Mouse (Mus musculus) heart, embryonic 12.5 days (tissue): ENCODE measurements at regions not wholly inside any gene's neighbourhood (a gene's known extent, or its start where the extent isn't known, plus 50 kb on each side); places are given as distances from the start of the nearest gene placed in this dataset.

ENCODE experiments used
- ATAC-seq: fragments of 200-750 bp; cut with Nextera tagmentation; 2 replicates; pipeline ENCODE4 v1.8.0; 2017; ENCODE audit warnings: moderate TSS enrichment, moderate library complexity; ENCODE audit not compliant: insufficient number of reproducible peaks, low FRiP score
- H3K27ac ChIP-seq: fragments of 300-500 bp; sonication (generic); 2 replicates; pipeline ENCODE4 v1.5.1; 2016; ENCODE audit warnings: mild to moderate bottlenecking, moderate library complexity; ENCODE audit not compliant: poor library complexity, severe bottlenecking
- H3K27me3 ChIP-seq: fragments of 300-500 bp; sonication (generic); replicated peaks from 2 replicates; pipeline ENCODE4 v1.6.1; 2016; ENCODE audit warnings: mild to moderate bottlenecking, moderate library complexity
- H3K36me3 ChIP-seq: fragments of 300-500 bp; sonication (generic); 2 replicates; pipeline ENCODE4 v1.6.1; 2016; ENCODE audit warnings: mild to moderate bottlenecking, moderate library complexity
- H3K4me1 ChIP-seq: fragments of 300-500 bp; sonication (generic); replicated peaks from 2 replicates; pipeline ENCODE4 v1.6.1; 2016; ENCODE audit warnings: mild to moderate bottlenecking
- H3K4me2 ChIP-seq: fragments of 300-500 bp; sonication (generic); 2 replicates; pipeline ENCODE4 v1.6.1; 2016; ENCODE audit warnings: mild to moderate bottlenecking, moderate library complexity
- H3K4me3 ChIP-seq: fragments of 300-500 bp; sonication (generic); 2 replicates; pipeline ENCODE4 v1.5.1; 2016; ENCODE audit warnings: mild to moderate bottlenecking
- H3K9ac ChIP-seq: fragments of 300-500 bp; sonication (generic); 2 replicates; pipeline ENCODE4 v1.6.1; 2016; ENCODE audit warnings: mild to moderate bottlenecking, moderate library complexity
- H3K9me3 ChIP-seq: fragments of 300-500 bp; sonication (generic); replicated peaks from 2 replicates; pipeline ENCODE4 v1.6.1; 2016; ENCODE audit warnings: mild to moderate bottlenecking, moderate library complexity
- WGBS: fragments of 180-500 bp; shearing (Covaris S2); methylation state at CpG from one replicate; pipeline ENCODE4 v1.1.7; 2016; 5-methylcytosine and 5-hydroxymethylcytosine counted together

DNA sequence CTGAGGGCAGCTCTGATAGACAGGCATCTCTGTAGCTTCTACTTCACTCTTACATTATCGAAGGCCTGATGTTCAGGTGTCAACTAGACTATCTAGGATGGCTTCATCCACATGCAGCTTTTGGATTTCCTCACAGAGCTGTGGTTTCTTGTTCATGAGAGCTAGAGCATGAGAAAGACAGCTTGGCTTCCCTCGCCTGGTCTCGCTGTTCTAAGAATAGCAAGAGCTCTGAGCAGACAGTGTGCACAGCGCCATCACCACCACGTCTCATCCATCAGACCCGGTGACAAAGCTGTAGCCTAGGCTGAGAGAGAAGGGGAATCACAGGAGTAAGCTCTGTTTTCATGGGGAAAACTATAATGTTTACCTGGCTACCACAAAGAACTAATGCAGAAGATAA, 220.1 kb upstream of the N6amt1 start:
- Histone ChIP-seq H3K27ac (no peak overlapping the region), H3K4me2 (peak overlapping the region; percentile 29; the same call in 1 of the 2 replicates), H3K4me3 (no peak overlapping the region), H3K9me3 (no peaks in the 10 kb centered on the region), H3K9ac (no peak overlapping the region), H3K36me3 (no peaks in the 10 kb centered on the region), H3K4me1 (peaks cover 5% of the 10 kb centered on the region; the same call in 1 of the 2 replicates), H3K27me3 (no peaks in the 10 kb centered on the region)
- ATAC-seq, result 0 out of 2 replicates have a peak, but pooled peaks have one; percentile 45
- WGBS, result 49% methylated on average over 6 of the region's 6 CpGs

DNA sequence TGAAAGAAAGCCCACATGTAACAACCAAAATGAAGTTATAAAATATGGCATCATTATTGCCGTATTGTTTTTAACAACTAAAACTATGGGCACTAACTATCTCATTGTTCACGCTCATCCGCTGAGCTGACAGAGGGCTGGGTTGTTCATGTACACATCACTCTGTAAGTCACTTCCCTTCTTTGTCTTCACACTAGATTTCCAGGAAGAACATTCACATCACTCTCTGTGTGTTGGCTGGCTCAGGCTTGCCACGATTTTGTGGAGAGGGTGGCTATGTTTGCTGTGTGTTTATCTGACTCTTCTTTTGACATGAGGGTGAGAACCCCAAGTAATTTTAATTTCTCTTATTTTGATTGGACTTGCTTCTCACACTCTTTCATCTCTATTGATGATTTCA, 221.9 kb upstream of the N6amt1 start:
- H3K4me2 ChIP-seq, result no peak overlapping the region
- H3K9me3 ChIP-seq, result no peaks in the 10 kb centered on the region
- no peak for ATAC-seq
- H3K4me3 ChIP-seq, result no peak overlapping the region
- H3K27ac ChIP-seq, result no peak overlapping the region
- H3K4me1 ChIP-seq, result peaks cover 5% of the 10 kb centered on the region; the same call in 1 of the 2 replicates
- H3K27me3 ChIP-seq, result no peaks in the 10 kb centered on the region
- 66% methylated on average over 4 of the region's 4 CpGs for WGBS
- no peaks in the 10 kb centered on the region for H3K36me3 ChIP-seq
- H3K9ac ChIP-seq, result no peak overlapping the region

DNA sequence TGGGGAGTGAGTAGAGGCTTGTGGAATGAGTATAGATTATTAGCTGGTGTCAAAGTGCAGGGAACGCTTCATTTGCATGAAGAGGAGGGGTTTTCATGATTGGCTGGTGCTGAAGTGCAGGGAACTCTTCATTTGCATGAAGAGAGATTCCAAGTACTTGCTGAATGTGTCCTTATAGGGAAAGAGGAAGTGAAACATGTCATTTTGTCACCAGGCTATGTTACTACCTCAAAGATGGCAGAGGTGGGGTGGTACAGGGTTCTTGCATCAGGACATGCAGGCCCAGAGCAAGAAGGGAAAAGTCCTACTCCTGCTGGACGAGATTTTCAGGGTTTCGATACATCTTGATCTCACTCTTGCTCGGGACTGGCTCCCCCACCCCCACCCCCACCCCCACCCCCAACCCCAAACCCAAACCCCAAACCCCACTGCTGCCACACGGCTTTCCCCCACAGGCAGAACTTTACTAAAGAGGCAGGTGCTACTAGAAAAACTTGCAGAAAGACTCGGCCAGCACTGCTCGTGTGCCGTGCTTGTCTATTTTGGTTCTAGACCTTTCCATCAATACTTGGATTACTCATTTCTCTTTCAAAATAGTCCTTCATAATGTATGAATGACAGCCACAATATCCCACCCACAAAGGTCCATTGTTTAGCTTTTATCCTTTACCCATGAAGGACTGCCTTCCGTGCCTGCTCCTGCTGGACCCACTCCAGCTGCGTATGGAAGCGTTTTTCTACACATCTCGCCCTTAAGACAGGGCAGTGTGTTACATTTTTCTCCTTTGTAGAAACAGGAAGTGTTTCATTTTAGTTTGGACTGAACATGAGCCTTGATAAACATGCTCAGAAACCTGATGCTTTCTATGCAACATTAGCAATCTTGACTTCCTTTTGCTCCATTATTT, 223.0 kb upstream of the N6amt1 start:
- Histone ChIP-seq H3K9me3 (no peaks in the 10 kb centered on the region), H3K27me3 (no peaks in the 10 kb centered on the region), H3K36me3 (no peaks in the 10 kb centered on the region), H3K4me2 (no peak overlapping the region), H3K4me3 (no peak overlapping the region), H3K9ac (no peak overlapping the region), H3K27ac (no peak overlapping the region), H3K4me1 (peaks cover 5% of the 10 kb centered on the region; the same call in 1 of the 2 replicates)
- no peak for ATAC-seq
- WGBS, result 79% methylated on average over 12 of the region's 12 CpGs

DNA sequence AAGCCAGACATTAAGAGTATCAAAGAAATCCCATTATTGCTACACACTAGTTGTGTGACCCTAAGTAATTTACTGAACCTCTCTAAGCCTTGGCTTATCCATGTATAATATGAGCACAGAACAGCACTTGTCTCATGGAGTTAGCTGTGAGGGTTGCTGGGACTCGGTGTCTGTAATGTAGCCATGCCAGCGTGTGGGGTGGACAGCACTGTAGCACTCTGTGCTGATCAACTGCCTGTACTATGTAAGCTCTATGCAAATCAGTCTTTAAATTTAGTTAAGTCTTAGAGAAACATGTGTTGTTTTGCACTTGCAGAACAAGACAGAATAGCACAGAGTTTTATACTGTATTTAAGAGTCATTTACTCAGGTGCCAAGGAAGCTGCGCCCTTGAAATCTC, 225.0 kb upstream of the N6amt1 start:
- Histone ChIP-seq H3K4me2 (no peak overlapping the region), H3K4me3 (no peak overlapping the region), H3K27ac (no peak overlapping the region), H3K27me3 (no peaks in the 10 kb centered on the region), H3K9ac (no peak overlapping the region), H3K4me1 (peaks cover 4% of the 10 kb centered on the region; the same call in 1 of the 2 replicates), H3K36me3 (no peaks in the 10 kb centered on the region), H3K9me3 (no peaks in the 10 kb centered on the region)
- WGBS, result 93% methylated on average over 3 of the region's 3 CpGs
- ATAC-seq, result no peak

DNA sequence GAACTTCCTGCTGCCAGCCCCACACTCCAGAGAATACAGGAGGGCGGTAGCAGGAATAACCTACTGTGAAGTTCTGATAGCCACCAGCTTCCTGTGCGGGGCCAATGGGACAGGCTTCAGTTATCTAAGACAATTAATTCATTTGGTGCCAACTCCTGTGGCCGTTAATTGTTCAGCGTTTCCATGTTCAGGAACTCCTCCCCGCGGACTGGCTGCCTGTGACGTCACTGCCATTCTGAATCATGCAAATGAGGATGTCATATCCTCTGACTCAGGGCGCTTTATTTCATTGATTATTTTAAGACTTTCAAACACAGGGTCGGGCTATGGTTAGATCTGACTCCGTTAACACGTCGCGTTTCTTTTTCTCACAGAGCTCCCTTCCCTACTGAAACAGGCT, 225.8 kb upstream of the N6amt1 start:
- no peak overlapping the region for H3K9ac ChIP-seq
- ATAC-seq, result peak; percentile 36
- no peaks in the 10 kb centered on the region for H3K4me1 ChIP-seq
- H3K36me3 ChIP-seq, result no peaks in the 10 kb centered on the region
- peak overlapping the region; percentile 30; the same call in 1 of the 2 replicates for H3K4me2 ChIP-seq
- H3K4me3 ChIP-seq, result no peak overlapping the region
- H3K27me3 ChIP-seq, result no peaks in the 10 kb centered on the region
- 57% methylated on average over 13 of the region's 13 CpGs for WGBS
- H3K27ac ChIP-seq, result no peak overlapping the region
- H3K9me3 ChIP-seq, result no peaks in the 10 kb centered on the region

DNA sequence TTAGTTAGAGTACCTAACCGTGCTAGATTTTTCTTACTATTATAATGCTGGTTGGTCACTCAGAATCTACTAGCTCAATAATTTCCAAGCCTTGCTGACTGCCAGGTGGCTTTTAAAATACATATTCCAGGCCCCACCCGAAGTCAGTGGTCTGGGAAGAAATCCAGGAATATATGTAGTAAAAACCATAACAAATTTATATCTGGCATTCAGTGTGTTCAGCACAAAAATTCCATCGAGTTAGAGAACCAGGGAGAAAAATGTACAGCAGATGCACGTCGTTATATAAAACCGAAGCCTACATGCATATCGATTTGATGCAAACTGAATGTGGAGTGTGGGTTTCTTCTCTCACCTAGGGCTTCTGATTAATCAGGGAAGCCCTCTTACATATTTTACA, 229.5 kb upstream of the N6amt1 start:
- H3K9ac ChIP-seq, result no peak overlapping the region
- no peaks in the 10 kb centered on the region for H3K4me1 ChIP-seq
- WGBS, result 83% methylated on average over 7 of the region's 7 CpGs
- H3K4me3 ChIP-seq, result no peak overlapping the region
- H3K27me3 ChIP-seq, result no peaks in the 10 kb centered on the region
- H3K27ac ChIP-seq, result no peak overlapping the region
- H3K9me3 ChIP-seq, result no peaks in the 10 kb centered on the region
- H3K36me3 ChIP-seq, result no peaks in the 10 kb centered on the region
- no peak for ATAC-seq
- H3K4me2 ChIP-seq, result no peak overlapping the region

DNA sequence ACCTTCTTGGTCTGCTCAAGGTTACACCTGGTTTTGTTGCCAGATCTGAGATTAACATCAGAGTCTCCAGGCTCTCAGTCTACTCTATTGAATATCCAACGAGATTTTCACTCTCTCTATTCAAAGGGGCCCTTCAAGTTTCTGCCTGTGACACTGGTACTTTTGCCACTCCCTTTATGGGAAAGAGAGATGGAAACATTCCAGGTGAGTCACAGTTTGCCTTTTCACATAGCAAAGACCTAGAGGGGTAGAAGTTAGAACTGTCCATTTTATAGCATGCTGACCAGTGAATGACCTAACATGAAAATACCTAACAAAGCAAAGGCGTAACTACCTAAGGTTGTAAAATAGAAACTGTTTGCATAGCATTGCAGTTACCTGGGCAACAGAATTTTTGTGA, 250.4 kb upstream of the N6amt1 start:
- H3K4me1 ChIP-seq, result no peaks in the 10 kb centered on the region
- no peaks in the 10 kb centered on the region for H3K27me3 ChIP-seq
- no peak overlapping the region for H3K27ac ChIP-seq
- ATAC-seq, result no peak
- H3K36me3 ChIP-seq, result no peaks in the 10 kb centered on the region
- no peak overlapping the region for H3K4me2 ChIP-seq
- WGBS, result 75% methylated on average over 2 of the region's 2 CpGs
- no peak overlapping the region for H3K4me3 ChIP-seq
- H3K9me3 ChIP-seq, result no peaks in the 10 kb centered on the region
- no peak overlapping the region for H3K9ac ChIP-seq

DNA sequence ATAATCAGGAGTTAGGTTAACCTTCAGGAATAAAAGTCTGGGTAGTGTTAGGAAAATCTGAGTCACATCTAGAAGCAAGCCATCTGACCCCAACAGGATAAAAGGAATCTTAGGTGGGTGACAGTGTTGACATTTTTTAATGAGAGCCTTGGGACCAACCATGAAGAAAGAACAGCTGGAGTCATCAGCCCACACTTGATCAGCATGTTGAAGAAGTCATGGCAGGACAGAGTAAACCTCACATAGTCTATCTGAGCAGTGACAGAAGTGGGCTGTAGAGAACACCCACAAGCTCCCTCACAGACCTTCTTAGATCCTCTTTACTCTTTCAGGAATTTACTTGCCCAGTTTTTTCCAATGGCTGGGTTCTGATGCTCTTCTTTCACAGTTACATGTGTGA, 251.9 kb upstream of the N6amt1 start:
- no peaks in the 10 kb centered on the region for H3K36me3 ChIP-seq
- no peak for ATAC-seq
- no peak overlapping the region for H3K27ac ChIP-seq
- no peak overlapping the region for H3K9ac ChIP-seq
- no peak overlapping the region for H3K4me2 ChIP-seq
- no peak overlapping the region for H3K4me3 ChIP-seq
- H3K4me1 ChIP-seq, result no peaks in the 10 kb centered on the region
- no peaks in the 10 kb centered on the region for H3K9me3 ChIP-seq
- no peaks in the 10 kb centered on the region for H3K27me3 ChIP-seq

DNA sequence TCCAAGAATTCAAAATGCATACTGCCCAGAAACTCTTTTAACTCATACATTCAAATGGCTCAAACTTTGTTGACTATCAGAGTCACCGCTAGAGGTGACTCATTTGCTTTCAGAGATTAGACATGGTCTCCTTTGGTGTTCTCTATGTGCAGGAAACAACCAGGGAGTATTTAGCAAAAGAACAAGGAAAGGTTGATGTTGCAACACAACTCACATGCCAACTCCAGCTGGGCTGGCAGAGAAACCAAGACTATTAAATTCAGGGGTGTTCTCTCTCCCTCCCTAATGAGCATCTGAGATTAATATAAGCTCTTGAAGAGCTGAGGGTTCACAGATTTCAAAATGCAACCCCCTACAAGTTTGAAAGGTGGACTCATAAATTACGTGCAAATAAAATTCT, 262.0 kb upstream of the N6amt1 start:
- H3K27me3 ChIP-seq, result no peaks in the 10 kb centered on the region
- no peak overlapping the region for H3K4me3 ChIP-seq
- no peak overlapping the region for H3K27ac ChIP-seq
- no peaks in the 10 kb centered on the region for H3K9me3 ChIP-seq
- H3K9ac ChIP-seq, result no peak overlapping the region
- H3K36me3 ChIP-seq, result no peaks in the 10 kb centered on the region
- 76% methylated on average over 2 of the region's 2 CpGs for WGBS
- no peak for ATAC-seq
- no peak overlapping the region for H3K4me2 ChIP-seq
- no peaks in the 10 kb centered on the region for H3K4me1 ChIP-seq

DNA sequence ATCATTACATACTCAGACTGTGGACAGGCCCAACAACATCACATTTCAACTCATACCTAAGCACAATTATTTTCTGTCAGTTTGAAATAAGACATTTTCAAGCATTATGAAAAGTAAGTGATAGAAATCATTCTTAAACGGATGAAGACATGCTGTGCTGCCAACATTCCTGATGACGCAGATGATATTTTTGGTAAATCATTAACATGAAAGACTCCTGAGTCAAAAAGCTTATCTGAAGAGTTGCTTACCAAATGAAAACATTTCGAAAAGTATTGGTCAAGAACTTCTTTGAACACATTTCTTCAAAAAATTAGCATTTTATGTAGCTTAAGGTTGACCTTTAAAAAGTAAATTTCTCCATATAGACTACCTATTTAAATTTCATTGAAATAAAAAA, 264.7 kb upstream of the N6amt1 start:
- H3K4me3 ChIP-seq, result no peak overlapping the region
- no peak overlapping the region for H3K27ac ChIP-seq
- no peaks in the 10 kb centered on the region for H3K4me1 ChIP-seq
- WGBS, result 72% methylated on average over 3 of the region's 3 CpGs
- no peaks in the 10 kb centered on the region for H3K36me3 ChIP-seq
- H3K9me3 ChIP-seq, result no peaks in the 10 kb centered on the region
- no peak overlapping the region for H3K9ac ChIP-seq
- H3K27me3 ChIP-seq, result no peaks in the 10 kb centered on the region
- H3K4me2 ChIP-seq, result no peak overlapping the region
- no peak for ATAC-seq

DNA sequence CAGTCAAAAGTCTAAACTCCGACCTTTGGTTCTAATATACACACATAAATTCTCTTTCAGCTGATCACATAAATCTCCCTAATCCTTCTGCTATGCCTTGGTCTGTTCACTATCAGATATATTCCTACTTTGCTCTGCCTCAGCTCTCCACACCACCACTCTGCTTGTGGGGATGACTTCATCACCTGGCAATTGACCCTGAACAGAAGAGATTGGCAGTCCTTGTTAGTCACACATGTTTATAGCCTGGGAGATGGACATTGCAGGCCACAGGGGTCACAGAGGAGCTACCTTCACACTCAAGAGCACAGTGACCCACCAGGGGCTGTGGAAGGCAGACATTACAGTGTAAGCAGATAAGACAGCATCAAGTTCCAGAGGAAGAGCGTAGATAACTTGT, 270.5 kb upstream of the N6amt1 start:
- no peak overlapping the region for H3K9ac ChIP-seq
- no peaks in the 10 kb centered on the region for H3K27me3 ChIP-seq
- WGBS, result 36% methylated on average over 2 of the region's 2 CpGs
- H3K27ac ChIP-seq, result no peak overlapping the region
- no peaks in the 10 kb centered on the region for H3K36me3 ChIP-seq
- no peaks in the 10 kb centered on the region for H3K9me3 ChIP-seq
- no peak overlapping the region for H3K4me2 ChIP-seq
- H3K4me3 ChIP-seq, result no peak overlapping the region
- H3K4me1 ChIP-seq, result peaks cover 4% of the 10 kb centered on the region
- ATAC-seq, result no peak

DNA sequence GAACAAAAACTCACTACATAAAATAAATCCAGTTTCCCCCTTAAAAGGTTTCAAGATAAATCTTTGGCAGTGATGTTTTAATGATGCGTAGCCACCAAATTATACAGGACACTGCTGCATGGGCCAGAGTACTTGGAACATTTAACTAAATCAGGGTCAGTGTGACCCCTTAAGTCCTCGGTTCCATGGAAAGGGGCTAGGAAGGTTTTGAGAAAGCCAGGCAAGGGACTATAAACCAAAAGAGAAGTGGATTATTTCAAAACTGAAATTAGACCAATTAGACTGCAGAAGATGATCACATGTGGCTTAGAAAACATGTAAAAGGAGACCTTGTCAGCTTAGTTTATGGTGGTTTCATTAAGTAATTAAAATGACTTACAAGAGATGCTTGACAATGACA, 276.6 kb upstream of the N6amt1 start:
- ATAC-seq, result no peak
- Histone ChIP-seq H3K27ac (no peak overlapping the region), H3K9me3 (no peaks in the 10 kb centered on the region), H3K4me1 (no peaks in the 10 kb centered on the region), H3K27me3 (no peaks in the 10 kb centered on the region), H3K4me2 (no peak overlapping the region), H3K4me3 (no peak overlapping the region), H3K36me3 (no peaks in the 10 kb centered on the region), H3K9ac (no peak overlapping the region)
- WGBS, result 84% methylated on average over 2 of the region's 2 CpGs
